Mouse (Mus musculus): ENCODE measurements around the gene Slc25a22. TPM values are rescaled to one million over a fixed set of nuclear protein-coding genes. Genes with fewer than 3 reads are reported as not detected.
A peak's percentile ranks its signal among the peaks of the same experiment; 100 is the strongest.
"Not testable (repeated sequence)": the region's sequence is repeated elsewhere in the genome, so short reads cannot be mapped to it uniquely, and the experiment has no call there.

The Slc25a22 gene
- polyA plus RNA-seq, 1 experiment from 2014 or later: 19.4 TPM

DNA sequence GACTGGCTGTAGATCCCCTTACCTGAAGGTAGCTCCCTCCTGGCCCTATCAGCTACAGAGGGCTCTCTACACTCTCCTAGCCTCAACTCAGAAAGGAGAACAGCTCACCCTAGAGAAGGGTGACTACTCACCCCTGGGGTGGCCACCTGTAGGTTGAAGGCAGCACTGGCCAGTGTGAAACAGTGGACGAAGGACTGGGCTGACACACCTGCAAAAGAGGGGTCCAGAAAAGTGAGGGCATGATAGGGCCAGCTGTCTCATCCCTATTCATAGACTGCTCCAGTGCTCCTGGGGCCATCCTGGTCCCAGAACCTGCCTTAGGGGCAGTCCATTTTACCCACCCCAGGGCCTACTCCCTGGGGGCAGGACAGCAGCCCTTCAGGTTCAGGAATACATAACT lies 26.0 kb downstream of the Slc25a22 start:
- Histone ChIP-seq H3K4me2 (no peak overlapping the region), H3K4me3 (ENCODE audit: low read depth, low read length) (no peak overlapping the region), H3K9me3 (replicated peaks; ENCODE audit: control insufficient read depth, low read length) (no peaks in the 10 kb centered on the region), H3K4me1 (ENCODE audit: control insufficient read depth, insufficient read depth, low read length) (0 out of 2 replicates have a peak, but pooled peaks cover 6% of the 10 kb centered on the region), H3K27me3 (ENCODE audit: control insufficient read depth, insufficient read depth, low read length) (no peaks in the 10 kb centered on the region), H3K27ac (ENCODE audit: low read depth, low read length) (no peak overlapping the region), H3K36me3 (ENCODE audit: control insufficient read depth, insufficient read depth, low read length) (peaks cover 13% of the 10 kb centered on the region), H3K9ac (ENCODE audit: low read depth, low read length) (no peak overlapping the region)
- ATAC-seq (replicated peaks; ENCODE audit: insufficient number of reproducible peaks, low FRiP score, low TSS enrichment): no peak
- WGBS (ENCODE audit: insufficient replicate concordance): 94% methylated on average over 1 of the region's 1 CpGs

DNA sequence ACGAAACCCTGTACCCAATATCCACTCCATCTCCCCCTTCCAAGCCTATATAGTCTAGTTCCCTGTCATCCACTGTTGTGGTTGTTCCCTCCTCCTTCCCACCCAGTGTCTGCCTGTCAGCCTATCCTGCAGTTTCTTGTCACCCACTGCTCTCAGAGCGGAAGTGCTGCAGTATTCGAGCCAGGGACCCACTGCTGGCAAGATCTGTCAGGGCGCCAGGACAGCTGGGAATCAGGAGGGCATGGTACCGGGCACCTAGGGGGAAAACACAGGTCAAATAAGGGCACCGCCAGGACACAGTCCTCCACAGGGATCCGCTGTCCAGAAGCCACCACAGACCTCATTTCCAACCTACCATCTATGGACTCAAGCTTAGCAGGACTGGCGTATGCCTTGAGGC lies 27.1 kb downstream of the Slc25a22 start:
- 0 out of 2 replicates have a peak, but pooled peaks cover 6% of the 10 kb centered on the region for H3K4me1 ChIP-seq (ENCODE audit: control insufficient read depth, insufficient read depth, low read length)
- no peak overlapping the region for H3K27ac ChIP-seq (ENCODE audit: low read depth, low read length)
- 80% methylated on average over 8 of the region's 8 CpGs for WGBS (ENCODE audit: insufficient replicate concordance)
- H3K4me2 ChIP-seq: no peak overlapping the region
- no peak for ATAC-seq (replicated peaks; ENCODE audit: insufficient number of reproducible peaks, low FRiP score, low TSS enrichment)
- no peak overlapping the region for H3K4me3 ChIP-seq (ENCODE audit: low read depth, low read length)
- H3K9me3 ChIP-seq (replicated peaks; ENCODE audit: control insufficient read depth, low read length): no peaks in the 10 kb centered on the region
- H3K27me3 ChIP-seq (ENCODE audit: control insufficient read depth, insufficient read depth, low read length): no peaks in the 10 kb centered on the region
- H3K36me3 ChIP-seq (ENCODE audit: control insufficient read depth, insufficient read depth, low read length): peaks cover 13% of the 10 kb centered on the region
- H3K9ac ChIP-seq (ENCODE audit: low read depth, low read length): no peak overlapping the region

DNA sequence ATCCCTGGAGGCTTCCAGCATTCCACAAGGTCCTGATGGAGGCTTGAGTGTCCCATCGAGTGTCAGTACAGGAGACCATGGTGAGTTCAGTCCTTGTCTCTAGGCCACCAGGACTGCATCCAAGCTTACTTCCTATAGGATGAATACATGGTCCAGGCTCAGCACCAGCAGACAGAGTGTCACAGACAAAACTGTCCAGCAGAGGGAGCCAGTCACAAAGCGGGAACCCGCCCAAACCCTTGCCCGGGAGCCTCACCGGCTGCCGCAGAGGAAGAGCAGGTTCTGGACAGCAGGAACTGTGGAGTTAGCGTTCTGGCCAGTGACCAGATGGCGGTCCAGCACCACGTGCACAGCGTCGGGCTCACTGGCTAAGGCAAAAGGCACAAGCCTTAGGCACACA lies 28.9 kb downstream of the Slc25a22 start:
- Histone ChIP-seq H3K27me3 (ENCODE audit: control insufficient read depth, insufficient read depth, low read length) (no peaks in the 10 kb centered on the region), H3K27ac (ENCODE audit: low read depth, low read length) (no peak overlapping the region), H3K4me2 (no peak overlapping the region), H3K9me3 (replicated peaks; ENCODE audit: control insufficient read depth, low read length) (no peaks in the 10 kb centered on the region), H3K4me3 (ENCODE audit: low read depth, low read length) (no peak overlapping the region), H3K9ac (ENCODE audit: low read depth, low read length) (no peak overlapping the region), H3K36me3 (ENCODE audit: control insufficient read depth, insufficient read depth, low read length) (peaks cover 13% of the 10 kb centered on the region), H3K4me1 (ENCODE audit: control insufficient read depth, insufficient read depth, low read length) (0 out of 2 replicates have a peak, but pooled peaks cover 3% of the 10 kb centered on the region)
- WGBS (ENCODE audit: insufficient replicate concordance): 19% methylated on average over 11 of the region's 11 CpGs
- ATAC-seq (replicated peaks; ENCODE audit: insufficient number of reproducible peaks, low FRiP score, low TSS enrichment): peak; percentile 51

DNA sequence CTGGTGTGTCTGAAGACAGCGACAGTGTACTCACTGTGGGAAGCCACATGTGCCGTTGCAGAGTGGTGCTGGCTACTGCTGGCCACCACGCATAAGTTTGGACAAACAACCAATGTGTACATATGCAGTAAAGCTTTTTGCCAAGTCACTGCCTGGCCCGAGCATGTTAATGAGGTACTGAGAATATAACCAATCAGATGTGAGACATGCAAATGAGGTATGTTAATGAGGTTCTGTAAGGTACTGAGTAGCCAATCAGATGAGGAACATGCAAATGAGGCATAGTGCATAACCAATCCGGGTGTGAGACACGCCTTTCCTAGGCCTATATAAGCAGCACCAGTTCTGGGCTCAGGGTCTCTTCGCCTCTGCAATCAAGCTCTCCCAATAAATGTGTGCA lies 30.0 kb downstream of the Slc25a22 start:
- not testable (repeated sequence) for H3K4me1 ChIP-seq (ENCODE audit: control insufficient read depth, insufficient read depth, low read length); ATAC-seq (replicated peaks; ENCODE audit: insufficient number of reproducible peaks, low FRiP score, low TSS enrichment); H3K9me3 ChIP-seq (replicated peaks; ENCODE audit: control insufficient read depth, low read length); H3K9ac ChIP-seq (ENCODE audit: low read depth, low read length); H3K4me3 ChIP-seq (ENCODE audit: low read depth, low read length); H3K27me3 ChIP-seq (ENCODE audit: control insufficient read depth, insufficient read depth, low read length); H3K4me2 ChIP-seq; H3K27ac ChIP-seq (ENCODE audit: low read depth, low read length)
- H3K36me3 ChIP-seq (ENCODE audit: control insufficient read depth, insufficient read depth, low read length): peaks cover 13% of the 10 kb centered on the region
- 93% methylated on average over 7 of the region's 7 CpGs for WGBS (ENCODE audit: insufficient replicate concordance)

DNA sequence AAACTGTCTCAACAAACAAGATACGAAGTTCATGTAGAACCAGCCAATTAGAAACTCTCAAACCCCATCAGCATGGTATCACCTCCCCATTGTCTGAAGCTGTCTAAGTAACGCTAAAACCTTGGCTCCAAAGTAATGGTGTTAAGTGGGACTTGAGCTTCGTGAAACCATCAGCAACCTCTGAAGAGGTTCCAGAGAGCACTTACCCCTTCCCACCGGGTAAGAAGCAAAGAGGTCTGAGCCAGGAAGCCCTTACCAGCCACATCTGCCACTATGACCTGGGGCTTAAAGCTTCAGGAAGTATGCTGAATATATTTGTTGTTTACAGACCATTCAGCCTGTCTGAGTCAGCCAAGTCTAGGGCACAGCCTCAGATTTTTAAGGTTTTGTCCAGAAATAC lies 32.2 kb downstream of the Slc25a22 start:
- no peak overlapping the region for H3K4me2 ChIP-seq
- WGBS (ENCODE audit: insufficient replicate concordance): 77% methylated on average over 4 of the region's 4 CpGs
- no peaks in the 10 kb centered on the region for H3K9me3 ChIP-seq (replicated peaks; ENCODE audit: control insufficient read depth, low read length)
- H3K4me3 ChIP-seq (ENCODE audit: low read depth, low read length): no peak overlapping the region
- peaks cover 20% of the 10 kb centered on the region for H3K36me3 ChIP-seq (ENCODE audit: control insufficient read depth, insufficient read depth, low read length)
- no peak for ATAC-seq (replicated peaks; ENCODE audit: insufficient number of reproducible peaks, low FRiP score, low TSS enrichment)
- no peak overlapping the region for H3K9ac ChIP-seq (ENCODE audit: low read depth, low read length)
- H3K27me3 ChIP-seq (ENCODE audit: control insufficient read depth, insufficient read depth, low read length): no peaks in the 10 kb centered on the region
- H3K4me1 ChIP-seq (ENCODE audit: control insufficient read depth, insufficient read depth, low read length): 0 out of 2 replicates have a peak, but pooled peaks cover 3% of the 10 kb centered on the region
- H3K27ac ChIP-seq (ENCODE audit: low read depth, low read length): no peak overlapping the region

DNA sequence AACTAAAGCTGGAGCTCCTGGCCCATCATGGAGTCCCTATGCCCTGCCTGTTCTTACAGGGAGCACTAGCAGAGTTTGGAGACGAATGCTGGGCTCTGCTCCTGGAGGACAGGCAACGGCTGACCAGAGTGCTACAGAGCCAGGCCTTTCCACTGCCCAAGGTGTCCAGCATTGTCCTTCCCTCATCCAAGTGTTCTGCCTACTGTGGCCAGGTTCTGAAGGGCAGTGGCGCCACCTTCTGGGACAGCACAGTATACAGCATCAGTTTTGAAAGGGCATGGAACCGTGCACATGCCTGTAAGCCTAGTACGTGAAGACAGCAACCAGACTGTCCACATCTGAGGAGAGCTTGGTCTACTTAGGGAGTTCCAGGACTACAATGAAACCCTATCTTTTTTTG lies 34.4 kb downstream of the Slc25a22 start:
- H3K36me3 ChIP-seq (ENCODE audit: control insufficient read depth, insufficient read depth, low read length): peaks cover 16% of the 10 kb centered on the region
- no peak overlapping the region for H3K4me3 ChIP-seq (ENCODE audit: low read depth, low read length)
- H3K4me1 ChIP-seq (ENCODE audit: control insufficient read depth, insufficient read depth, low read length): no peaks in the 10 kb centered on the region
- WGBS (ENCODE audit: insufficient replicate concordance): 45% methylated on average over 5 of the region's 5 CpGs
- no peaks in the 10 kb centered on the region for H3K27me3 ChIP-seq (ENCODE audit: control insufficient read depth, insufficient read depth, low read length)
- no peak overlapping the region for H3K4me2 ChIP-seq
- no peak overlapping the region for H3K27ac ChIP-seq (ENCODE audit: low read depth, low read length)
- ATAC-seq (replicated peaks; ENCODE audit: insufficient number of reproducible peaks, low FRiP score, low TSS enrichment): no peak
- H3K9ac ChIP-seq (ENCODE audit: low read depth, low read length): no peak overlapping the region
- no peaks in the 10 kb centered on the region for H3K9me3 ChIP-seq (replicated peaks; ENCODE audit: control insufficient read depth, low read length)

DNA sequence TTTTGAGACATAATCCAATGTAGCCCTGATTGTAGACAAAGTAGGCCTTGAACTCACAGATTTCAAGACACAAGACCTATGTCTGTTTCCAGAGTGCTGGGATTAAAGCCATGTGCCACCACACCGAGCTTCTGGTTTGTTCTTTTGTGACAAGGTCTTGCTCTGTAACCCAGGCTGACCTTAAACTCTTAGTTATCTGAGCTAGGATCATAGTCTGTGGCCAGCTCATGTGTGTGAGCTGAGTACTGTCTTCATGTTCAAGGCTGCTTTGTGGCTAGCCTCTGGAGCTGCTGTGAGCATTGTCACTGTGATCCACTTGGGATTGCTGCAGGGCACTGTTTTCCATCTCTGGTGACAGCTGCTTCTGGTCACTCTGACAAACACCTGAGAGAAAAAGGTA lies 42.3 kb downstream of the Slc25a22 start:
- WGBS (ENCODE audit: insufficient replicate concordance): 64% methylated on average over 1 of the region's 1 CpGs
- Histone ChIP-seq H3K27ac (ENCODE audit: low read depth, low read length) (no peak overlapping the region), H3K4me3 (ENCODE audit: low read depth, low read length) (no peak overlapping the region), H3K9me3 (replicated peaks; ENCODE audit: control insufficient read depth, low read length) (no peaks in the 10 kb centered on the region), H3K27me3 (ENCODE audit: control insufficient read depth, insufficient read depth, low read length) (no peaks in the 10 kb centered on the region), H3K36me3 (ENCODE audit: control insufficient read depth, insufficient read depth, low read length) (peaks cover 6% of the 10 kb centered on the region), H3K4me1 (ENCODE audit: control insufficient read depth, insufficient read depth, low read length) (peaks cover 8% of the 10 kb centered on the region), H3K9ac (ENCODE audit: low read depth, low read length) (no peak overlapping the region), H3K4me2 (no peak overlapping the region)
- ATAC-seq (replicated peaks; ENCODE audit: insufficient number of reproducible peaks, low FRiP score, low TSS enrichment): no peak

DNA sequence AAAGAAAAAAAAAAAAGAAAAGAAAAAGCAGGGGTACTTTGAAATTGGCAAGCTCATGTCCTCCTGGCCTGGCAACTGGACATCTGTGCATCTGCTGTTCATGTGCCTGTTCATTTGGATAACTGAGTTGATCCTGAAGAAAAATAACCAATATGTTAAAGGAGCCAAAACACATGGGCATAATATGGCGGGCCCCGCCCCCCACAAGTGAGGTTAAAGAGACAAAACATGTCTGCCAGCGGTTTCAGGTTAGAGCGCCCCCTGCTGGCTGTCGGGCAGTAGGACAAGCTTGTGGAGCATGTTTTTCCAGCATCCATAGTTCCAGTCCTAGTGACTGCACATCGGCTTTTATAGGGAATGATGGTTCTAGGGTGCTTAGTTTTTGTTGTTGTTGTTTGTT lies 42.9 kb downstream of the Slc25a22 start:
- WGBS (ENCODE audit: insufficient replicate concordance): 18% methylated on average over 6 of the region's 6 CpGs
- Histone ChIP-seq H3K36me3 (ENCODE audit: control insufficient read depth, insufficient read depth, low read length) (peaks cover 5% of the 10 kb centered on the region; the same call in 1 of the 2 replicates), H3K27me3 (ENCODE audit: control insufficient read depth, insufficient read depth, low read length) (no peaks in the 10 kb centered on the region), H3K27ac (ENCODE audit: low read depth, low read length) (no peak overlapping the region), H3K9me3 (replicated peaks; ENCODE audit: control insufficient read depth, low read length) (no peaks in the 10 kb centered on the region), H3K9ac (ENCODE audit: low read depth, low read length) (no peak overlapping the region), H3K4me2 (no peak overlapping the region), H3K4me3 (ENCODE audit: low read depth, low read length) (no peak overlapping the region), H3K4me1 (ENCODE audit: control insufficient read depth, insufficient read depth, low read length) (peaks cover 8% of the 10 kb centered on the region)
- no peak for ATAC-seq (replicated peaks; ENCODE audit: insufficient number of reproducible peaks, low FRiP score, low TSS enrichment)

DNA sequence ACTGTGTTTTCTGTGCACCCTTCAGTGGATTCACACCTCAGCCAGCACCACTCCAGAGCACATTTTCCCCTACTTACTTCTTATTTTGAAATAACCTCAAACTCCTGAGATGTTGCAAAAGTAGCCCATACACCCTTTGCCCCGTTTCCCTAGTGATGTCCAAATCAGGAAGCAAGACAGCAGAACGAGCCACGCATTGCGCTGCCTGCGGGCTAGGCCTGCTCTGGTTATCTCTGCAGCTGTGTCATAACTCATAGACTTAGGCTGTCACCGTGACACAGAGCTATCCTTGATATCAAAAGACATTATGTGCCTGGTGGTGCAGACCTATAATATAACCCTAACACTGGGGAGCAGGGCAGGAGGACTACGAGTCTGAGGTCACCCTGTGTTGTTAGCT lies 43.5 kb downstream of the Slc25a22 start:
- H3K9me3 ChIP-seq (replicated peaks; ENCODE audit: control insufficient read depth, low read length): no peaks in the 10 kb centered on the region
- H3K27ac ChIP-seq (ENCODE audit: low read depth, low read length): no peak overlapping the region
- ATAC-seq (replicated peaks; ENCODE audit: insufficient number of reproducible peaks, low FRiP score, low TSS enrichment): no peak
- 80% methylated on average over 7 of the region's 7 CpGs for WGBS (ENCODE audit: insufficient replicate concordance)
- H3K4me3 ChIP-seq (ENCODE audit: low read depth, low read length): no peak overlapping the region
- H3K4me2 ChIP-seq: no peak overlapping the region
- H3K4me1 ChIP-seq (ENCODE audit: control insufficient read depth, insufficient read depth, low read length): peaks cover 8% of the 10 kb centered on the region
- H3K27me3 ChIP-seq (ENCODE audit: control insufficient read depth, insufficient read depth, low read length): no peaks in the 10 kb centered on the region
- peaks cover 5% of the 10 kb centered on the region; the same call in 1 of the 2 replicates for H3K36me3 ChIP-seq (ENCODE audit: control insufficient read depth, insufficient read depth, low read length)
- H3K9ac ChIP-seq (ENCODE audit: low read depth, low read length): no peak overlapping the region

All from heart, embryonic 11.5 days (tissue).